In genomic region chr14:105822653-105823052, GRCm38 (mm10) we compare ENCODE assay signal across 22 mouse cellular contexts.
DNase-seq lines count a peak whose midpoint lies in the region; ATAC-seq lines count a peak whose summit lies in the region.
"Had no signal": no experiment of that assay in that cellular context is flagged by ENCODE, and none has a peak within 500 bp of the region (broad histone marks: within the 10 kb centered on the region; RNA-seq: fewer than 3 reads in every experiment).

No protein-coding gene starts in this region.

- H3K4me2 ChIP-seq in intestine, embryonic 16.5 days (ENCODE audit: low read depth, low read length) = no peak overlapping the region
- H3K4me2 ChIP-seq in intestine, embryonic 15.5 days (replicated peaks) = no peak overlapping the region
- H3K4me2 ChIP-seq in lung, embryonic 16.5 days (ENCODE audit: low read depth, low read length) = no peak overlapping the region
- H3K4me2 ChIP-seq: embryonic facial prominence, embryonic 12.5 days; forebrain, embryonic 15.5 days; heart, embryonic 13.5 days; hindbrain, embryonic 12.5 days had no signal

- H3K4me3 ChIP-seq in intestine, embryonic 16.5 days (ENCODE audit: low read length) = no peak overlapping the region
- H3K4me3 ChIP-seq in intestine, embryonic 15.5 days (replicated peaks) = no peak overlapping the region
- H3K4me3 ChIP-seq in lung, embryonic 16.5 days (ENCODE audit: low read length) = no peak overlapping the region
- H3K4me3 ChIP-seq: embryonic facial prominence, embryonic 12.5 days; forebrain, embryonic 15.5 days; heart, embryonic 13.5 days; hindbrain, embryonic 12.5 days had no signal

- 68% methylated on average over 9 of the region's 9 CpGs for WGBS in intestine, embryonic 16.5 days
- WGBS in intestine, embryonic 15.5 days = 70% methylated on average over 9 of the region's 9 CpGs
- WGBS in lung, embryonic 16.5 days = 47% methylated on average over 9 of the region's 9 CpGs

- H3K27me3 ChIP-seq in intestine, embryonic 16.5 days (replicated peaks; ENCODE audit: control insufficient read depth, insufficient read depth, low read length) = no peaks in the 10 kb centered on the region; the same call in 1 of the 2 replicates
- no peaks in the 10 kb centered on the region for H3K27me3 ChIP-seq in intestine, embryonic 15.5 days (replicated peaks)
- no peaks in the 10 kb centered on the region; the same call in 1 of the 2 replicates for H3K27me3 ChIP-seq in lung, embryonic 16.5 days (ENCODE audit: control insufficient read depth, insufficient read depth, low read depth, low read length)
- H3K27me3 ChIP-seq: embryonic facial prominence, embryonic 12.5 days; forebrain, embryonic 15.5 days; hindbrain, embryonic 12.5 days had no signal

- H3K4me1 ChIP-seq in intestine, embryonic 16.5 days (ENCODE audit: control insufficient read depth, insufficient read depth, low read length) = no peaks in the 10 kb centered on the region
- H3K4me1 ChIP-seq in intestine, embryonic 15.5 days (replicated peaks) = no peaks in the 10 kb centered on the region
- H3K4me1 ChIP-seq in lung, embryonic 16.5 days (replicated peaks; ENCODE audit: control insufficient read depth, insufficient read depth, low read length) = no peaks in the 10 kb centered on the region
- H3K4me1 ChIP-seq: embryonic facial prominence, embryonic 12.5 days; forebrain, embryonic 15.5 days; hindbrain, embryonic 12.5 days had no signal

- H3K9ac ChIP-seq in intestine, embryonic 16.5 days (ENCODE audit: low read depth, low read length) = no peak overlapping the region
- H3K9ac ChIP-seq in intestine, embryonic 15.5 days = no peak overlapping the region
- H3K9ac ChIP-seq in lung, embryonic 16.5 days (ENCODE audit: low read length) = no peak overlapping the region
- H3K9ac ChIP-seq: embryonic facial prominence, embryonic 12.5 days; forebrain, embryonic 15.5 days; heart, embryonic 13.5 days; hindbrain, embryonic 12.5 days had no signal

- H3K27ac ChIP-seq in intestine, embryonic 16.5 days (ENCODE audit: low read length) = no peak overlapping the region
- no peak overlapping the region for H3K27ac ChIP-seq in intestine, embryonic 15.5 days
- peak overlapping the region; percentile 37; the same call in 1 of the 2 replicates for H3K27ac ChIP-seq in lung, embryonic 16.5 days (ENCODE audit: low read length)
- H3K27ac ChIP-seq: embryonic facial prominence, embryonic 12.5 days; forebrain, embryonic 15.5 days; heart, embryonic 13.5 days; hindbrain, embryonic 12.5 days had no signal

- no peaks in the 10 kb centered on the region for H3K9me3 ChIP-seq in intestine, embryonic 16.5 days (ENCODE audit: control insufficient read depth, low read length)
- no peaks in the 10 kb centered on the region for H3K9me3 ChIP-seq in intestine, embryonic 15.5 days
- no peaks in the 10 kb centered on the region for H3K9me3 ChIP-seq in lung, embryonic 16.5 days (ENCODE audit: control insufficient read depth, low read length)
- H3K9me3 ChIP-seq: embryonic facial prominence, embryonic 12.5 days; forebrain, embryonic 15.5 days; hindbrain, embryonic 12.5 days had no signal

- ATAC-seq in intestine, embryonic 16.5 days = peak; percentile 21; the same call in 1 of the 2 replicates
- ATAC-seq in intestine, embryonic 15.5 days = no peak
- ATAC-seq in lung, embryonic 16.5 days (ENCODE audit: low read depth) = peak; percentile 93
- ATAC-seq: CD4-positive, CD25-positive, alpha-beta regulatory T cell, adult 4 months; forebrain, embryonic 15.5 days had no signal

- no peaks in the 10 kb centered on the region for H3K36me3 ChIP-seq in intestine, embryonic 16.5 days (ENCODE audit: control insufficient read depth, insufficient read depth, low read length)
- no peaks in the 10 kb centered on the region for H3K36me3 ChIP-seq in intestine, embryonic 15.5 days
- no peaks in the 10 kb centered on the region for H3K36me3 ChIP-seq in lung, embryonic 16.5 days (ENCODE audit: control insufficient read depth, insufficient read depth, low read length)
- H3K36me3 ChIP-seq: embryonic facial prominence, embryonic 12.5 days; forebrain, embryonic 15.5 days; G1E; heart, embryonic 13.5 days; hindbrain, embryonic 12.5 days had no signal

- DNase-seq in lung, adult 18-20 months = peak; percentile 68 to 78
- peak; percentile 69 for DNase-seq in lung, postnatal 25 days (ENCODE audit: low spot score)
- DNase-seq in layer of hippocampus, adult 18-20 months (ENCODE audit: low spot score in 2 of 2) = no peak
- DNase-seq in gastrocnemius, postnatal 10 days = no peak
- DNase-seq in heart, postnatal 4 days = no peak
- DNase-seq: adrenal gland, adult 8-10 months; adrenal gland, postnatal 36 days; B cell, adult 2 months; cerebellum, adult 11 months; cerebellum, adult 8-10 months; cerebellum, postnatal 14 days; gastrocnemius, postnatal 25 days; heart, postnatal 36 days had no signal

Comparison
In these comparisons a context has a peak if more than half of its experiments do, and no peak if none do; other contexts are left out.
1. DNase-seq: peak in lung, adult 18-20 months (2 of 2) and lung, postnatal 25 days (single experiment); none in layer of hippocampus, adult 18-20 months (0 of 2), gastrocnemius, postnatal 10 days (single experiment) and heart, postnatal 4 days (single experiment).